Mouse (Mus musculus) midbrain, embryonic 12.5 days (tissue): ENCODE measurements at regions not wholly inside any gene's neighbourhood (a gene's known extent, or its start where the extent isn't known, plus 50 kb on each side); places are given as distances from the start of the nearest gene placed in this dataset.

Experiments used
- ATAC-seq: fragments of 200-750 bp; cut with Nextera tagmentation; 2 replicates; pipeline ENCODE4 v1.8.0; 2017; ENCODE audit warnings: low read depth, moderate TSS enrichment, moderate library complexity; ENCODE audit not compliant: low FRiP score
- H3K27ac ChIP-seq: fragments of 300-500 bp; sonication (generic); replicated peaks from 2 replicates; pipeline ENCODE4 v1.5.1; 2016; ENCODE audit warnings: mild to moderate bottlenecking
- H3K27me3 ChIP-seq: fragments of 300-500 bp; sonication (generic); 2 replicates; pipeline ENCODE4 v1.6.1; 2016; ENCODE audit warnings: mild to moderate bottlenecking
- H3K36me3 ChIP-seq: fragments of 300-500 bp; sonication (generic); 2 replicates; pipeline ENCODE4 v1.6.1; 2016
- H3K4me1 ChIP-seq: fragments of 300-500 bp; sonication (generic); 2 replicates; pipeline ENCODE4 v1.6.1; 2016
- H3K4me2 ChIP-seq: fragments of 300-500 bp; sonication (generic); replicated peaks from 2 replicates; pipeline ENCODE4 v1.6.1; 2016; ENCODE audit warnings: mild to moderate bottlenecking, moderate library complexity
- H3K4me3 ChIP-seq: fragments of 300-500 bp; sonication (generic); 2 replicates; pipeline ENCODE4 v1.5.1; 2016; ENCODE audit warnings: mild to moderate bottlenecking
- H3K9ac ChIP-seq: fragments of 300-500 bp; sonication (generic); replicated peaks from 2 replicates; pipeline ENCODE4 v1.6.1; 2016; ENCODE audit warnings: mild to moderate bottlenecking, moderate library complexity
- H3K9me3 ChIP-seq: fragments of 300-500 bp; sonication (generic); 2 replicates; pipeline ENCODE4 v1.6.1; 2016; ENCODE audit warnings: mild to moderate bottlenecking
- WGBS: fragments of 180-500 bp; shearing (Covaris S2); methylation state at CpG from one replicate; pipeline ENCODE4 v1.1.7; 2016; 5-methylcytosine and 5-hydroxymethylcytosine counted together

DNA sequence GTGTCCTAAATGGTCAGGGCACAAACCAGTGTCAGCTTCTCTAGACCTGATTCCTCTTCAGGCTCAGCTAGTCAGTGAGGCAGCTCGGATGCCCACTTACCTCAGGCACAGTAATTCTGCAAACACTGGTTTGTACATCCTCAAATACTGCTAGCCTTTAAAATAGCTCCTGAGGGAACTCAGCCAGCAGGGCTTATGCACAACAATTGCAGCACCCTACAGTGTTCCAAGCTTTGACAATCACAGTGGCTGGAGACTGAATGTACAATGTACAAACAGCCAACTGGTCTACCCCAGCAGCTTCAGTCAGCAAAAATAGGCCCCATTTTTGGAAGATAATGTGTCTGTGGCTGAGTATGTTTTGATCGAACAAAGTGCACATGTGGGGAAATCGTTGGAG lies 129.6 kb downstream of the Rap2a start:
- Histone ChIP-seq H3K4me1 (0 out of 2 replicates have a peak, but pooled peaks cover 3% of the 10 kb centered on the region), H3K9me3 (no peaks in the 10 kb centered on the region), H3K4me2 (no peak overlapping the region), H3K27me3 (no peaks in the 10 kb centered on the region), H3K4me3 (no peak overlapping the region), H3K27ac (no peak overlapping the region), H3K9ac (no peak overlapping the region), H3K36me3 (no peaks in the 10 kb centered on the region)
- WGBS, result 82% methylated on average over 3 of the region's 3 CpGs
- no peak for ATAC-seq

DNA sequence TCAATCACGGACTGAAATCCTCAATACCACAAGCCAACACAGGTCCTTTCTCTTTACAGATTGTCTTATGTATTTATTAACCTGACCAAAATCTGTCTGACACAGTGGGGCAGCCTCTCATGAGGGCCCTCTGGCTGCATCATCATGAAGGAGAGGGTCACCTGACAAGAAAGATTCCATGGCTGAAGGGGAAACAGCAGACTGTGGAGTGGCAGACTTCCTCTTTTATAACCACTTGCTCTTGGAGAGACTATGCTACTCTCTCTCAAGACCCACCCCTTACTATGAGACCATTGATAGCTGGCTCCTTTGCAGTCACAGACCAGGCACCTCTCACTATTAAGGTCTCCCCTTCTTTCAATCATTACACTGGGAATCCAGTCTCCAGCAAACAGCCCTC lies 133.1 kb downstream of the Rap2a start:
- Histone ChIP-seq H3K9ac (no peak overlapping the region), H3K4me1 (no peaks in the 10 kb centered on the region), H3K4me3 (no peak overlapping the region), H3K27me3 (no peaks in the 10 kb centered on the region), H3K4me2 (no peak overlapping the region), H3K27ac (no peak overlapping the region), H3K9me3 (no peaks in the 10 kb centered on the region), H3K36me3 (no peaks in the 10 kb centered on the region)
- no peak for ATAC-seq
- 92% methylated on average over 1 of the region's 1 CpGs for WGBS

DNA sequence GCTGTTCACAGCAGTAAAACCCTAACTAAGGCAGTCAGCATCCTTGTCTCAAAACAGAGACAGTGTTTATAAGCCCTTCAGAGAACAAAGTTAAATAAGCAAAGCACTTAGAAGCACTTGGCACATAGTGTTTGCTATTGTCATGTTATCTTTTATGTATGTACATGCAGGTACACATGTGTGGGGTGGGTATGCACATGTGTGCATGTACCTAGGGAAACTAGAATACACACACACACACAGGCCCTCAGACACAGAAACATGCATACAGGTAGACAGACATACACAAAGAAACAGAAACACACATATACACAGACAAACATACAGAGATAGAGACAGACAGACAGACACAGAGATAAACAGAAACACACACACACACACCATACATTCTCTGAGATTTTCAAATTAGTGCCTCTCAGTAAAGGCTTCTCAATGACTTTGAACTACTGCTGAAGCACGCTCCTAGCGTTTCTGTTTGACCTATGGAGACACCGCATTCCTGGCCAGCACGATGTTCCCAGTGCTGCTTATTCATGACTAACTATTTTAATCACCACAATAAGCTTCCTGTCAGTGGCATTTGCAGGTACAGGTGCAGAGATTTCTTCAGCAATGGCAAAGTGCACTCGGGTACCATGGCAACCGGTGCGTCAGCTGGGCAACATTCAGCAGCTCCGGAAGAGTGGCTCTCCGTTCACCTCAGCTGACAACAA lies 148.1 kb downstream of the Rap2a start:
- ATAC-seq, result peak; percentile 49; the same call in 1 of the 2 replicates
- Histone ChIP-seq H3K4me3 (no peak overlapping the region), H3K4me1 (peaks cover 7% of the 10 kb centered on the region; the same call in 1 of the 2 replicates), H3K27me3 (no peaks in the 10 kb centered on the region), H3K9ac (no peak overlapping the region), H3K36me3 (no peaks in the 10 kb centered on the region), H3K27ac (peak overlapping the region; percentile 21; the same call in 1 of the 2 replicates), H3K4me2 (no peak overlapping the region), H3K9me3 (no peaks in the 10 kb centered on the region)
- 73% methylated on average over 9 of the region's 9 CpGs for WGBS

DNA sequence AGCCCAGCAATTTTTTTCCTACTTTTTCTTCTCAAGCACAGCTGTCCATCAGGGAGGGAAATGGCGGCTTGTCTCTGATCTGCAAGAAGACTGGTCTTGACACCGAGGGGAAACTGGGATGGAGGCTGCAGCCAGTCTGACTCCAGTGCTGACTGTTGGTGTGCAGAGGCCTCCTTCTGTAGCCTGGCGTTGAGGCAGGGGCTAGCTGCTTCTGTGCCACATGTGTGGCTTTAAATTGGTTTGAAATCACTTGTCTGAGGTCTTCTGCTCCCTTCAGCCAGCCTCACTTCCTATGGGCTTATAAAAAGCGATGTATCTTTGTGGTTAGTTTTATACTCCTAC lies 148.7 kb downstream of the Rap2a start:
- no peaks in the 10 kb centered on the region for H3K27me3 ChIP-seq
- no peak for ATAC-seq
- no peak overlapping the region for H3K4me2 ChIP-seq
- H3K4me1 ChIP-seq, result peaks cover 7% of the 10 kb centered on the region; the same call in 1 of the 2 replicates
- peak overlapping the region; percentile 21; the same call in 1 of the 2 replicates for H3K27ac ChIP-seq
- WGBS, result 67% methylated on average over 4 of the region's 4 CpGs
- no peaks in the 10 kb centered on the region for H3K9me3 ChIP-seq
- H3K9ac ChIP-seq, result no peak overlapping the region
- no peaks in the 10 kb centered on the region for H3K36me3 ChIP-seq
- H3K4me3 ChIP-seq, result no peak overlapping the region

DNA sequence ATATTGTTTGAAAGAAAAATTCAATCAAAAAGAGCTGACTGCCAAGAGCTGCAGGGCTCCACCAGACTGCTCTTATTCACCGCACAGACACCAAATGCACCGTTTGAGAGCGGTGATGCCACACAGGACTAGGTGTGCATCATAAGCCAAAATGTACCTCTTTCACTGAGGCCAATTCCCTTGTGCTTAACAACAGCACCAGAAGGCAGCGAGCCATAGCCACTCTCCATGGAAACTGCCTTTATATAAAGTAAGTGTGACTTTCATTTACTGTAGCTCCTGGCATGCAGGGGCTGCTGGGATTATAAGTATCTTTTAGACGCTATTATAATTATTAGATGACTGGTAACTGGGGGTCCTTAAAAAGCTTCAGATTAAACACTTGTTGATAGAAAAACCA lies 154.5 kb downstream of the Rap2a start:
- H3K9ac ChIP-seq, result no peak overlapping the region
- no peaks in the 10 kb centered on the region for H3K4me1 ChIP-seq
- no peak for ATAC-seq
- H3K9me3 ChIP-seq, result no peaks in the 10 kb centered on the region
- no peak overlapping the region for H3K4me3 ChIP-seq
- H3K4me2 ChIP-seq, result no peak overlapping the region
- no peaks in the 10 kb centered on the region for H3K27me3 ChIP-seq
- H3K36me3 ChIP-seq, result no peaks in the 10 kb centered on the region
- 89% methylated on average over 5 of the region's 5 CpGs for WGBS
- no peak overlapping the region for H3K27ac ChIP-seq

DNA sequence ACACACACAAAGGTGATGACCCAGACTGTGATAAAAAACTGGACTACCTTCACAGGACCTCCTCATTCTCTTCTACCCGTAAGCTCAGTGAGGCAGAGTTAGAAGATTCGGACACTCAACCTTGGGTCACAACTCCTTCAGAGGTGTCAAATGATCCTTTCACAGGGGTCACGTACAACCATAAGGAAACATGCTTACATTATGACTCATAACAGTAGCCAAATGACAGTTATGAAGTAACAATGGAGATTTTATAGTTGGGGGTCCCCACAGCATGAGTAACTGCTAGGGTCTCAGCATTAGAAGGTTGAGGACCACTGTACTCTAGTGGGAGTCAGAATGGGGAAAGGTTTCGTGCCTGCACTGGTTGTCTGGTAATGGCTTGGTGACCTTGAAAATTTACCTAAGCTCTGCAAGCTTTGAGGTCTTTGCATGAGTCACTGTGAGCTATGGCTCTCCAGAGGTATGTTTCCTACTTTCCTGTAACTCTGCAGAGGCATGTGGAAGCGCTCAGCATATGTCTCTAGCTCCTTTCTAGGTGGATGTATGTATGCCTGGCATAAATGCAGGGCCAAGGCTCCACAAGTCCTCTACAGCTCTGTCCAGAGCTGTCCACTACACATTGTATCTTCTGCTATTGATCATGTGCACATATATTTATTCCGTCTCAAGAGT lies 158.6 kb downstream of the Rap2a start:
- Histone ChIP-seq H3K4me3 (no peak overlapping the region), H3K4me2 (no peak overlapping the region), H3K9ac (no peak overlapping the region), H3K27me3 (no peaks in the 10 kb centered on the region), H3K27ac (no peak overlapping the region), H3K9me3 (no peaks in the 10 kb centered on the region), H3K4me1 (no peaks in the 10 kb centered on the region), H3K36me3 (no peaks in the 10 kb centered on the region)
- WGBS, result 90% methylated on average over 6 of the region's 6 CpGs
- ATAC-seq, result no peak

DNA sequence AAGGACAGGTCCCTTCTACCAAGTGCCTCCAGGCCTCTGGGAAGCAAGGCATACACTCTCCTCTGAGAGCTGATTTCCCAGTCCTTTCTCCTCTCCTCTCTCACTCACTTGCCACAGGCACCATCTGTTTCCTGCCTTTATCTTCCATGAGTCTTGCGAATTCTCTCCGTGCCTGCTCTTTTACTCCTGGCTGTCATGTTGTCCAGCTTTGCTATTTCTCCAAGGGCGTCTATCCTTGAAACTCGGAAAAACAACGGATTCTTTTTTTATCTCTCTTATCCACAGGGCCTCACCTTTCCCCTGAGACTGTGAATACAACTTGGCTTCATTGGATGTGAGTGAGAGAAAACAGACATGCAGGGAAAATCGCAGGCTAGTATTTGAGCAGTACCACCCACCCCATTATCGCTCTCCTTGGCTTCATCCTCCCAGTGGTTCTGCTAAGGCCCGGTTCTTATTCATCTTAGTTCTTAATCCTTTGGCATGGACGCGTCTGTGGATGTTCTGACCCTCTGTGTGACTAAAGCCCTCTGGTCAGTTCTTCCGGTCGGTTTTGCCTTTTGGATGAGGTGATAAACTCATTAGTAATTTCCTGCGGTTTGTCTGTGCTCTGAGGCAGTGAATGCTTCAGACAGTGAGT lies 159.4 kb downstream of the Rap2a start:
- no peaks in the 10 kb centered on the region for H3K36me3 ChIP-seq
- 76% methylated on average over 13 of the region's 13 CpGs for WGBS
- H3K9ac ChIP-seq, result no peak overlapping the region
- H3K4me1 ChIP-seq, result no peaks in the 10 kb centered on the region
- no peak overlapping the region for H3K4me2 ChIP-seq
- no peaks in the 10 kb centered on the region for H3K27me3 ChIP-seq
- ATAC-seq, result no peak
- no peaks in the 10 kb centered on the region for H3K9me3 ChIP-seq
- H3K27ac ChIP-seq, result no peak overlapping the region
- H3K4me3 ChIP-seq, result no peak overlapping the region

DNA sequence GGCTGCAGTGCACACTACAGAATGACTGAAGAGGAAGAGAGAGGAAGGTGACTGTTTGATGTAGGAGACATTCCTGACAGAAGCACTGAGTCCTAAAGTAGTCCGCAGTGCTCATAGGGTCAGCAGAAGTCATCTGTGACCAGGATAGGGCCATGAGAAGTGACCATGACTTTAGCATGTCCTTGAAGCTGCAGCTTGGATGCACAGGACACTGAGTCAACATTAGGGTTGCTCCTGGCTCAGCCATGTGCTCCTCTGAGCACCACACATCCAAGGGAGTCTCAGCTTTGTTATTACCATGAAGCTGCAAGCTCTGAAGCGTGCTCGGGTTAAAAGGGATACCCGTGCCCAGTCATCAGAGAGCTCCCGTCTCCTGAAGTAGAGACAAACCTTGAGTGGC lies 164.3 kb downstream of the Rap2a start:
- no peaks in the 10 kb centered on the region for H3K27me3 ChIP-seq
- ATAC-seq, result no peak

DNA sequence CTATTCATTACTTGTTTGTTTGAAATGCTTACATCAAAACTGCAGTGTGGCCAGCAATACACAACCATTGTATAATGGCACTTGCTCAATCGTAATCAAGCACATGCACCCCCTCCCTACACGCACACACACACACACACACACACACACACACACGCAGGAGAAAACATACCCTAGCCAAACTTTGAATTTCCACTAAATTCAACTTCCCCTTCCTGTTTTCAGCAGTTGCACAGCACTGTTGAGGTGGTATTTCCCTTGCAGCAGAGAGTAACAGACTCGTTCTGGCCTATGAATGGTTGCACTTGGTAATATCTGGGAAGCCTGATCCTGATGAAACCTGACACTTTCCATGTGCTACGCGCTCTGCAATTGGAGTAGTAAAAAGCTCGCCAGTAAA lies 173.8 kb downstream of the Rap2a start:
- 91% methylated on average over 7 of the region's 7 CpGs for WGBS
- no peak overlapping the region for H3K9ac ChIP-seq
- H3K4me1 ChIP-seq, result no peaks in the 10 kb centered on the region
- no peak overlapping the region for H3K27ac ChIP-seq
- no peaks in the 10 kb centered on the region for H3K9me3 ChIP-seq
- no peak for ATAC-seq
- H3K4me3 ChIP-seq, result no peak overlapping the region
- H3K27me3 ChIP-seq, result no peaks in the 10 kb centered on the region
- no peaks in the 10 kb centered on the region for H3K36me3 ChIP-seq
- H3K4me2 ChIP-seq, result no peak overlapping the region

More for the DNA sequence above, 164.3 kb downstream of the Rap2a start:
- H3K27ac ChIP-seq, result no peak overlapping the region
- WGBS, result 93% methylated on average over 5 of the region's 5 CpGs
- no peak overlapping the region for H3K4me3 ChIP-seq
- H3K4me1 ChIP-seq, result no peaks in the 10 kb centered on the region
- H3K9ac ChIP-seq, result no peak overlapping the region
- no peak overlapping the region for H3K4me2 ChIP-seq
- H3K36me3 ChIP-seq, result no peaks in the 10 kb centered on the region
- no peaks in the 10 kb centered on the region for H3K9me3 ChIP-seq

DNA sequence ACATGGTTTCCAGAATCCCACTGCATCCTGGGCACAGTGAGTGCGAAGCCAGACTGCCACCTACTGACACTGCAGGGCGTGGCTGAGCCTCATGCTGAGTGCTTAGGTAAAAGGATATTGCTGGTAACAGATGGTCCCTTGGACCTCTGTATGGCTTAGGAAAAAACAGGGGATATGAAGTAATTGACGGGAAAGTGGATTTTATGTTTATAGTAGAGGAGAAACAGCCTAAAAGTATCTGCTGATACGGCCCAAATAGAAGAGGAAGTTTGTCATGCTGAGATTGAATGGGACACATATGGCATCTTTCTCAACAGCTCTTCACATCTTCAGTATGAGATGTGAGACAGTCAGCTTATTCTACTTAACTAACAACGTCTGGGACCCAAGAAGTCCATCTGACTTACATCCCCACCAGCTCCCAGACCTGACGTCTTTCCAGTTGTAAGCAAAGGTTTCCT lies 182.1 kb downstream of the Rap2a start:
- no peak for ATAC-seq

DNA sequence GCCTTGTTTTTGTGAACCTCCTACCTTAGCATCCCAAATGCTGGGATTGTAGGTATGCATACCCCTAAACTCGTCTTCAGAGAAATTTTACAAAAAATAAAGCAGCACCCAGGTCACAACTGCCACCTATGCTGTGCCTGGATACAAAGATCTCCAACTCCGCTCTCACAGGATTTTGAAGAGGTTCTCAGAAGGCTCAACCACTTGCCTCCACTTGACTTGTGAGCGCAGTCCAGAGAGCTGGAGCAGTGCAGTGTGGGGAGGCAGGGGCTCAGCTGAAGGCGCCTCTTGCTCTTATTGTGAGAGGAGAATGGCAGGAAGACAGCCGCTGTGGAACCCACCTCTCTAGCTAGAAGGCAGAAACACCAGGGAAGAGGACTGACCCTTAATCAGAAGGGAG lies 182.9 kb downstream of the Rap2a start:
- H3K27ac ChIP-seq, result no peak overlapping the region
- no peak for ATAC-seq
- H3K4me3 ChIP-seq, result no peak overlapping the region
- no peaks in the 10 kb centered on the region for H3K4me1 ChIP-seq
- H3K4me2 ChIP-seq, result no peak overlapping the region
- no peaks in the 10 kb centered on the region for H3K27me3 ChIP-seq
- H3K9me3 ChIP-seq, result no peaks in the 10 kb centered on the region
- H3K36me3 ChIP-seq, result no peaks in the 10 kb centered on the region
- no peak overlapping the region for H3K9ac ChIP-seq
- WGBS, result 83% methylated on average over 5 of the region's 5 CpGs

More for the DNA sequence above, 182.1 kb downstream of the Rap2a start:
- Histone ChIP-seq H3K4me2 (no peak overlapping the region), H3K9ac (no peak overlapping the region), H3K9me3 (no peaks in the 10 kb centered on the region), H3K27me3 (no peaks in the 10 kb centered on the region), H3K4me3 (no peak overlapping the region), H3K27ac (no peak overlapping the region), H3K36me3 (no peaks in the 10 kb centered on the region), H3K4me1 (no peaks in the 10 kb centered on the region)
- 75% methylated on average over 6 of the region's 6 CpGs for WGBS

DNA sequence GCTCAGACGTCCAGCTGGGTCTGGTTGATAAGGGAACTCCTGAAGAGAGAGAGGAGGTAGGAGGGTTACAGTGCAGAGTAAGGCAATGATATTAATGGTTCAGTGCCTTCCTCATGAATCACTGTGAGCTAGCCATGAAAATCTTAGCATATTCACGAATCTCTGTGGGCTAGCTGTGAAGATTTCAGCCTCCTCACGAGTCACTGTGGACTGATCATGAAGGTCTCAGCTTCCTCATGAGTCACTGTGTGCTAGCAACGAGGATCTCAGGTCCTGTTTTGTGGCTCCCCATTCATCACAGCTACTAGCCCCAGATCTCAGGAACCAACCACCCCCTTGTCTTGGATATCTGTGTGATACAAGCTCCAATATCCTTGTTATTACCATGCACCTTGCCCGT lies 191.4 kb downstream of the Rap2a start:
- Histone ChIP-seq H3K4me1 (0 out of 2 replicates have a peak, but pooled peaks cover 3% of the 10 kb centered on the region), H3K9me3 (no peaks in the 10 kb centered on the region), H3K9ac (no peak overlapping the region), H3K27ac (no peak overlapping the region), H3K4me2 (no peak overlapping the region), H3K4me3 (no peak overlapping the region), H3K36me3 (no peaks in the 10 kb centered on the region), H3K27me3 (no peaks in the 10 kb centered on the region)
- no peak for ATAC-seq
- 80% methylated on average over 5 of the region's 5 CpGs for WGBS
